Comparison of ENCODE assay signal across 26 mouse cellular contexts in genomic region chr6:90393948-90394347, GRCm38 (mm10). TPM values are rescaled to one million over a fixed set of nuclear protein-coding genes. Genes with fewer than 3 reads are reported as not detected.
DNase-seq lines count a peak whose midpoint lies in the region; ATAC-seq and TF ChIP-seq lines count a peak whose summit lies in the region.
"Had no signal": no experiment of that assay in that cellular context is flagged by ENCODE, and none has a peak within 500 bp of the region (broad histone marks: within the 10 kb centered on the region; RNA-seq: fewer than 3 reads in every experiment).

No protein-coding gene starts in this region.

- H3K9me3 ChIP-seq in kidney, embryonic 15.5 days (replicated peaks), result no peaks in the 10 kb centered on the region
- H3K9me3 ChIP-seq in liver, embryonic 14.5 days (ENCODE audit: control insufficient read depth, low read length), result no peaks in the 10 kb centered on the region
- no peaks in the 10 kb centered on the region for H3K9me3 ChIP-seq in hindbrain, embryonic 14.5 days (ENCODE audit: control insufficient read depth, low read length)
- H3K9me3 ChIP-seq: embryonic facial prominence, embryonic 15.5 days; forebrain, embryonic 10.5 days; G1E; heart, embryonic 10.5 days; hindbrain, embryonic 12.5 days had no signal

- H3K27ac ChIP-seq in kidney, adult 2 months (ENCODE audit: insufficient read depth, low read depth, low read length), result no peak overlapping the region
- no peak overlapping the region for H3K27ac ChIP-seq in kidney, embryonic 15.5 days
- H3K27ac ChIP-seq in liver, adult 2 months (replicated peaks; ENCODE audit: insufficient read depth, low read depth, low read length), result peak overlapping the region; percentile 84
- no peak overlapping the region for H3K27ac ChIP-seq in liver, embryonic 14.5 days
- H3K27ac ChIP-seq in small intestine, adult 2 months (ENCODE audit: insufficient read depth, low read depth, low read length), result peak overlapping the region; percentile 45
- H3K27ac ChIP-seq in hindbrain, embryonic 14.5 days, result no peak overlapping the region
- H3K27ac ChIP-seq: embryonic facial prominence, embryonic 15.5 days; forebrain, embryonic 10.5 days; heart, embryonic 10.5 days; hindbrain, embryonic 12.5 days had no signal

- H3K27me3 ChIP-seq in kidney, adult 2 months (replicated peaks; ENCODE audit: control insufficient read depth, insufficient read depth, low read length), result no peaks in the 10 kb centered on the region
- H3K27me3 ChIP-seq in kidney, embryonic 15.5 days, result no peaks in the 10 kb centered on the region
- no peaks in the 10 kb centered on the region for H3K27me3 ChIP-seq in liver, adult 2 months (ENCODE audit: control insufficient read depth, insufficient read depth, low read length)
- no peaks in the 10 kb centered on the region for H3K27me3 ChIP-seq in liver, embryonic 14.5 days (ENCODE audit: control insufficient read depth, insufficient read depth, low read length)
- no peaks in the 10 kb centered on the region for H3K27me3 ChIP-seq in small intestine, adult 2 months (ENCODE audit: control insufficient read depth, insufficient read depth, low read length)
- no peaks in the 10 kb centered on the region for H3K27me3 ChIP-seq in hindbrain, embryonic 14.5 days (ENCODE audit: control insufficient read depth, insufficient read depth, low read length)
- H3K27me3 ChIP-seq: embryonic facial prominence, embryonic 15.5 days; hindbrain, embryonic 12.5 days had no signal

- H3K36me3 ChIP-seq in kidney, adult 2 months (ENCODE audit: control insufficient read depth, insufficient read depth, low read length), result no peaks in the 10 kb centered on the region
- H3K36me3 ChIP-seq in kidney, embryonic 15.5 days, result peaks cover 51% of the 10 kb centered on the region
- H3K36me3 ChIP-seq in liver, adult 2 months (ENCODE audit: control insufficient read depth, insufficient read depth, low read length), result peaks cover 16% of the 10 kb centered on the region
- peaks cover 3% of the 10 kb centered on the region; the same call in 1 of the 2 replicates for H3K36me3 ChIP-seq in liver, embryonic 14.5 days (replicated peaks; ENCODE audit: control insufficient read depth, insufficient read depth, low read depth)
- peaks cover 20% of the 10 kb centered on the region for H3K36me3 ChIP-seq in small intestine, adult 2 months (ENCODE audit: control insufficient read depth, insufficient read depth, low read length)
- H3K36me3 ChIP-seq in hindbrain, embryonic 14.5 days (replicated peaks; ENCODE audit: control insufficient read depth, insufficient read depth), result peaks cover 47% of the 10 kb centered on the region

- WGBS in kidney, adult 2 months, result 38% methylated on average over 3 of the region's 3 CpGs
- WGBS in kidney, embryonic 15.5 days, result 45% methylated on average over 3 of the region's 3 CpGs
- 25% methylated on average over 3 of the region's 3 CpGs for WGBS in liver, adult 2 months
- WGBS in liver, embryonic 14.5 days (ENCODE audit: insufficient replicate concordance), result 40% methylated on average over 3 of the region's 3 CpGs
- 23% methylated on average over 3 of the region's 3 CpGs for WGBS in small intestine, adult 2 months
- 76% methylated on average over 3 of the region's 3 CpGs for WGBS in hindbrain, embryonic 14.5 days

- H3K4me3 ChIP-seq in kidney, adult 2 months (ENCODE audit: insufficient read depth, low read depth, low read length), result no peak overlapping the region
- H3K4me3 ChIP-seq in kidney, embryonic 15.5 days (replicated peaks), result no peak overlapping the region
- no peak overlapping the region for H3K4me3 ChIP-seq in liver, adult 2 months (ENCODE audit: insufficient read depth, low read depth, low read length)
- no peak overlapping the region for H3K4me3 ChIP-seq in liver, embryonic 14.5 days (ENCODE audit: insufficient read depth in 1 of 2, low read depth in 2 of 2, low read length in 2 of 2)
- no peak overlapping the region for H3K4me3 ChIP-seq in small intestine, adult 2 months (ENCODE audit: low read depth, low read length)
- H3K4me3 ChIP-seq in hindbrain, embryonic 14.5 days (replicated peaks; ENCODE audit: low read length), result no peak overlapping the region
- H3K4me3 ChIP-seq: embryonic facial prominence, embryonic 15.5 days; erythroblast, embryonic 14.5 days; forebrain, embryonic 10.5 days; heart, embryonic 10.5 days; hindbrain, embryonic 12.5 days had no signal

- TF ChIP-seq EP300 in liver, embryonic 14.5 days (IDR thresholded peaks at IDR 0.05; ENCODE audit: low read depth), result no peak

- no peak for TF ChIP-seq POLR2A in kidney, adult 2 months (IDR thresholded peaks at IDR 0.05; ENCODE audit: low read depth, low read length)
- TF ChIP-seq POLR2A in liver, adult 2 months (IDR thresholded peaks at IDR 0.05; ENCODE audit: extremely low read depth, insufficient read depth, low read length), result no peak
- no peak for TF ChIP-seq POLR2A in small intestine, adult 2 months (IDR thresholded peaks at IDR 0.05; ENCODE audit: low read depth, low read length)

- peak; percentile 44 for DNase-seq in kidney, adult 2 months
- DNase-seq in liver, adult 2 months (ENCODE audit: extremely low read depth, low read depth, low spot score), result peak; percentile 96
- DNase-seq in liver, embryonic 14.5 days (ENCODE audit: low read depth in 3 of 3, low spot score in 3 of 3), result peak in 1 of 3 experiments; percentile 16
- DNase-seq in cerebellum, postnatal 25 days, result no peak
- no peak for DNase-seq in thymus, postnatal 14 days
- DNase-seq in hindbrain, embryonic 14.5 days (ENCODE audit: low spot score), result no peak
- DNase-seq: adrenal gland, postnatal 10 days; B cell, adult 2 months; cerebellum, adult 11-12 months; cerebellum, adult 9-11 months; embryo, embryonic 11 days; gastrocnemius, postnatal 10 days; heart, adult 18-20 months; heart, postnatal 10 days; heart, postnatal 4 days had no signal

- H3K9ac ChIP-seq in kidney, embryonic 15.5 days, result no peak overlapping the region
- peak overlapping the region; percentile 13; the same call in 1 of the 2 replicates for H3K9ac ChIP-seq in liver, adult 2 months (ENCODE audit: low read depth, low read length)
- no peak overlapping the region for H3K9ac ChIP-seq in liver, embryonic 14.5 days (replicated peaks)
- H3K9ac ChIP-seq in hindbrain, embryonic 14.5 days, result no peak overlapping the region
- H3K9ac ChIP-seq: embryonic facial prominence, embryonic 15.5 days; hindbrain, embryonic 12.5 days had no signal

- no peak for TF ChIP-seq CTCF in kidney, adult 2 months (conservative IDR thresholded peaks at IDR 0.05; ENCODE audit: insufficient read depth, insufficient read length, low read depth, low read length)
- no peak for TF ChIP-seq CTCF in liver, adult 2 months (IDR thresholded peaks at IDR 0.05; ENCODE audit: low read depth, low read length)
- TF ChIP-seq CTCF in liver, embryonic 14.5 days (IDR thresholded peaks at IDR 0.05; ENCODE audit: low read depth), result no peak
- no peak for TF ChIP-seq CTCF in small intestine, adult 2 months (IDR thresholded peaks at IDR 0.05; ENCODE audit: extremely low read depth, insufficient read length, insufficient replicate concordance, low read depth, low read length)

- H3K79me2 ChIP-seq in liver, adult 2 months (ENCODE audit: control insufficient read depth, insufficient read depth, low read length), result no peaks in the 10 kb centered on the region

- no peak overlapping the region for H3K4me2 ChIP-seq in kidney, embryonic 15.5 days
- H3K4me2 ChIP-seq in liver, embryonic 14.5 days (ENCODE audit: low read depth), result no peak overlapping the region
- no peak overlapping the region for H3K4me2 ChIP-seq in hindbrain, embryonic 14.5 days (replicated peaks)
- H3K4me2 ChIP-seq: embryonic facial prominence, embryonic 15.5 days; hindbrain, embryonic 12.5 days had no signal

- no peak for ATAC-seq in kidney, embryonic 15.5 days (replicated peaks; ENCODE audit: low FRiP score)
- ATAC-seq in liver, embryonic 14.5 days (ENCODE audit: insufficient read depth), result peak; percentile 55; the same call in 1 of the 2 replicates
- ATAC-seq in hindbrain, embryonic 14.5 days (ENCODE audit: low FRiP score), result no peak
- ATAC-seq: CD4-positive, CD25-positive, alpha-beta regulatory T cell, adult 4 months; forebrain, embryonic 14.5 days had no signal

- H3K4me1 ChIP-seq in kidney, adult 2 months (ENCODE audit: control insufficient read depth, insufficient read depth, low read length), result peaks cover 7% of the 10 kb centered on the region; the same call in 1 of the 2 replicates
- no peaks in the 10 kb centered on the region for H3K4me1 ChIP-seq in kidney, embryonic 15.5 days
- H3K4me1 ChIP-seq in liver, adult 2 months (ENCODE audit: control insufficient read depth, insufficient read depth, low read length), result peaks cover 33% of the 10 kb centered on the region
- H3K4me1 ChIP-seq in liver, embryonic 14.5 days (replicated peaks; ENCODE audit: control insufficient read depth in 2 of 2, insufficient read depth in 2 of 2, low read length in 1 of 2), result no peaks in the 10 kb centered on the region
- H3K4me1 ChIP-seq in small intestine, adult 2 months (ENCODE audit: control insufficient read depth, insufficient read depth, insufficient read length, low read length), result peaks cover 16% of the 10 kb centered on the region; the same call in 1 of the 2 replicates
- H3K4me1 ChIP-seq in hindbrain, embryonic 14.5 days (replicated peaks; ENCODE audit: control insufficient read depth, insufficient read depth, low read length), result no peaks in the 10 kb centered on the region
- H3K4me1 ChIP-seq: embryonic facial prominence, embryonic 15.5 days; forebrain, embryonic 10.5 days; hindbrain, embryonic 12.5 days had no signal

RNA-seq across cellular contexts. Expression of gene Zxdc, which starts 24.7 kb away (rescaled TPM):
- 12.6 and 17.9 TPM in 2 replicates for polyA plus RNA-seq in kidney, adult 2 months (2012; rRNA removed)
- polyA plus RNA-seq in kidney, embryonic 15.5 days (2015; fragmentation: Nextera tagmentation; extraction: Ambion mirVana), result 8.9 and 9.1 TPM in 2 replicates
- 9.8 and 13.3 TPM in 2 replicates for total RNA-seq in liver, adult 2 months (2014; rRNA removed)
- polyA plus RNA-seq in liver, adult 2 months (2012; rRNA removed), result 9.1 and 10.1 TPM in 2 replicates
- polyA plus RNA-seq in liver, embryonic 14.5 days (2012; rRNA removed), result 3.0 and 3.3 TPM in 2 replicates
- 3.0 and 3.9 TPM in 2 replicates for polyA plus RNA-seq in liver, embryonic 14.5 days (2014; fragmentation: Nextera tagmentation; extraction: Ambion mirVana)
- polyA plus RNA-seq in small intestine, adult 2 months (2012; rRNA removed), result 14.5 and 26.8 TPM in 2 replicates
- 17.1 and 17.7 TPM in 2 replicates for polyA plus RNA-seq in hindbrain, embryonic 14.5 days (2014; fragmentation: Nextera tagmentation; extraction: Ambion mirVana)

RNA-seq across cellular contexts. Expression of gene Cfap100, which starts 34.6 kb away (rescaled TPM):
- polyA plus RNA-seq in kidney, adult 2 months (2012; rRNA removed), result 0.05 and 0.27 TPM in 2 replicates
- 0.30 and 0.58 TPM in 2 replicates for polyA plus RNA-seq in kidney, embryonic 15.5 days (2015; fragmentation: Nextera tagmentation; extraction: Ambion mirVana)
- 0.20 and 0.28 TPM in 2 replicates for total RNA-seq in liver, adult 2 months (2014; rRNA removed)
- 0.17 and 0.33 TPM in 2 replicates for polyA plus RNA-seq in liver, adult 2 months (2012; rRNA removed)
- polyA plus RNA-seq in liver, embryonic 14.5 days (2012; rRNA removed), result 0.01 and 0.18 TPM in 2 replicates
- 0.06 TPM in 1 of 2 replicates, not detected in the other for polyA plus RNA-seq in liver, embryonic 14.5 days (2014; fragmentation: Nextera tagmentation; extraction: Ambion mirVana)
- polyA plus RNA-seq in small intestine, adult 2 months (2012; rRNA removed), result not detected in 2 replicates
- polyA plus RNA-seq in hindbrain, embryonic 14.5 days (2014; fragmentation: Nextera tagmentation; extraction: Ambion mirVana), result 5.6 and 5.7 TPM in 2 replicates
- total RNA-seq: common myeloid progenitor, adult 5-6 weeks; heart, postnatal 4 days had no signal
- polyA plus RNA-seq: CD4-positive, CD25-positive, alpha-beta regulatory T cell, adult 4 months; erythroblast, embryonic 14.5 days; G1E; heart, embryonic 10.5 days had no signal

Comparison
In these comparisons a context has a peak if more than half of its experiments do, and no peak if none do; other contexts are left out.
1. H3K27ac ChIP-seq: peak in liver, adult 2 months (single experiment) and small intestine, adult 2 months (single experiment); none in kidney, adult 2 months (single experiment), kidney, embryonic 15.5 days (single experiment), liver, embryonic 14.5 days (single experiment) and hindbrain, embryonic 14.5 days (single experiment).
2. DNase-seq: peak in kidney, adult 2 months (single experiment) and liver, adult 2 months (single experiment); none in cerebellum, postnatal 25 days (0 of 2), thymus, postnatal 14 days (single experiment) and hindbrain, embryonic 14.5 days (single experiment).